Comparison of ENCODE assay signal across 8 mouse cellular contexts in the genomic region with DNA sequence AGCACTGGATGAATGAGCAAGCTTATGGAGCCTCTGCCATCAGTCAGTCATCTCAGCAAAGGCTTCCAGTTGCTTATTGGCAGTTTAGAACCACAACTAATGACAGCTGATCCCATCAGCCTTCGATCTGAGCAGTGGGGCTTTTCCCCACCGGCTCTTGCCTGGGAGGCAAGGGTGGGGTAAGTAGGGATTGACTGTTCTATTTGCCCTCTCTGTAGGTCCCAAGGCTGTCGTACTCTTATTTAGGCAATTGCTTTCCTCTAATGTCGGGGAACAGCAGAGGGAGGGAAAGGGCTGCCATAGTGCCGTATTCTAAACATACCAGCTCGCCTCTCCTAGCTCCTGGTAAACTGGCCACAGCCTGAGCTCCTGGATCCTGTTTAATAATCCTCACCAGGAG. TPM values are rescaled to one million over a fixed set of nuclear protein-coding genes. Genes with fewer than 3 reads are reported as not detected.
DNase-seq lines count a peak whose midpoint lies in the region; ATAC-seq and TF ChIP-seq lines count a peak whose summit lies in the region.

Gene Oser1 (minus strand): TSS at position 101 of the 400 bp plus-strand sequence.

- DNase-seq in lung, postnatal 0 days (ENCODE audit: low spot score) = no peak
- DNase-seq in lung, postnatal 4 days = no peak
- DNase-seq in heart, postnatal 0 days (ENCODE audit: low spot score) = no peak
- no peak for DNase-seq in left cerebral cortex, postnatal 4 days
- no peak for DNase-seq in cerebellum, adult 9-11 months
- no peak for DNase-seq in ovary, postnatal 10 days (ENCODE audit: low spot score)

- H3K4me2 ChIP-seq in lung, postnatal 0 days (replicated peaks; ENCODE audit: low read depth, low read length) = no peak within 1 kb of the TSS
- H3K4me2 ChIP-seq in heart, postnatal 0 days (ENCODE audit: low read depth, low read length) = no peak within 1 kb of the TSS
- no peak within 1 kb of the TSS for H3K4me2 ChIP-seq in neural tube, embryonic 15.5 days

- H3K4me3 ChIP-seq in lung, postnatal 0 days (ENCODE audit: low read depth, low read length) = no peak within 1 kb of the TSS
- H3K4me3 ChIP-seq in heart, postnatal 0 days (ENCODE audit: low read depth, low read length) = no peak within 1 kb of the TSS
- H3K4me3 ChIP-seq in neural tube, embryonic 15.5 days (replicated peaks) = no peak within 1 kb of the TSS

- H3K9me3 ChIP-seq in lung, postnatal 0 days (ENCODE audit: low read length) = no peaks in the 10 kb centered on the region
- H3K9me3 ChIP-seq in heart, postnatal 0 days (replicated peaks; ENCODE audit: control insufficient read depth, low read length) = no peaks in the 10 kb centered on the region
- no peaks in the 10 kb centered on the region for H3K9me3 ChIP-seq in neural tube, embryonic 15.5 days (replicated peaks)

- no peaks in the 10 kb centered on the region for H3K27me3 ChIP-seq in lung, postnatal 0 days (replicated peaks; ENCODE audit: insufficient read depth, low read length)
- no peaks in the 10 kb centered on the region for H3K27me3 ChIP-seq in heart, postnatal 0 days (ENCODE audit: control insufficient read depth, insufficient read depth, low read length)
- no peaks in the 10 kb centered on the region for H3K27me3 ChIP-seq in neural tube, embryonic 15.5 days (replicated peaks)

- ATAC-seq in lung, postnatal 0 days = no peak
- no peak for ATAC-seq in erythroblast, adult 5-6 weeks (replicated peaks; ENCODE audit: low FRiP score, poor library complexity, severe bottlenecking)
- no peak for ATAC-seq in heart, postnatal 0 days (ENCODE audit: insufficient read depth, low read depth)
- no peak for ATAC-seq in neural tube, embryonic 15.5 days (ENCODE audit: low FRiP score)

- H3K27ac ChIP-seq in lung, postnatal 0 days (ENCODE audit: low read length) = no peak within 1 kb of the TSS
- no peak within 1 kb of the TSS for H3K27ac ChIP-seq in heart, postnatal 0 days (ENCODE audit: low read depth)
- no peak within 1 kb of the TSS for H3K27ac ChIP-seq in neural tube, embryonic 15.5 days (replicated peaks)

- H3K36me3 ChIP-seq in lung, postnatal 0 days (ENCODE audit: insufficient read depth, low read length) = no peaks in the 10 kb centered on the region
- H3K36me3 ChIP-seq in heart, postnatal 0 days (replicated peaks; ENCODE audit: control insufficient read depth, insufficient read depth, low read length) = 0 out of 2 replicates have a peak, but pooled peaks cover 8% of the 10 kb centered on the region
- 0 out of 2 replicates have a peak, but pooled peaks cover 5% of the 10 kb centered on the region for H3K36me3 ChIP-seq in neural tube, embryonic 15.5 days

- WGBS in lung, postnatal 0 days = 74% methylated on average over 6 of the region's 6 CpGs
- WGBS in heart, postnatal 0 days = 75% methylated on average over 6 of the region's 6 CpGs
- 82% methylated on average over 6 of the region's 6 CpGs for WGBS in neural tube, embryonic 15.5 days

- no peak for TF ChIP-seq EP300 in lung, postnatal 0 days (IDR thresholded peaks at IDR 0.05)
- no peak for TF ChIP-seq EP300 in heart, postnatal 0 days (IDR thresholded peaks at IDR 0.05; ENCODE audit: low read depth)

- H3K9ac ChIP-seq in lung, postnatal 0 days (replicated peaks; ENCODE audit: low read depth) = no peak within 1 kb of the TSS
- no peak within 1 kb of the TSS for H3K9ac ChIP-seq in heart, postnatal 0 days (replicated peaks; ENCODE audit: low read depth, low read length)
- no peak within 1 kb of the TSS for H3K9ac ChIP-seq in neural tube, embryonic 15.5 days (replicated peaks)

- H3K4me1 ChIP-seq in lung, postnatal 0 days (ENCODE audit: insufficient read depth, low read depth, low read length) = peaks cover 4% of the 10 kb centered on the region; the same call in 1 of the 2 replicates
- H3K4me1 ChIP-seq in heart, postnatal 0 days (ENCODE audit: control insufficient read depth, insufficient read depth) = peaks cover 11% of the 10 kb centered on the region; the same call in 1 of the 2 replicates
- peaks cover 15% of the 10 kb centered on the region for H3K4me1 ChIP-seq in neural tube, embryonic 15.5 days

- intact Hi-C loops in left cerebral cortex, postnatal 4 days (cut with DNase I) = no loop called here

- no peak for TF ChIP-seq CTCF in lung, postnatal 0 days (IDR thresholded peaks at IDR 0.05)
- TF ChIP-seq CTCF in heart, postnatal 0 days (IDR thresholded peaks at IDR 0.05; ENCODE audit: low read depth) = no peak

RNA-seq across cellular contexts. Expression of gene Oser1, which starts in this region (rescaled TPM):
- polyA plus RNA-seq in lung, postnatal 0 days (2015; fragmentation: Nextera tagmentation; extraction: Ambion mirVana) = 73.8 and 74.6 TPM in 2 replicates
- 15.5 and 27.5 TPM in 2 replicates for total RNA-seq in erythroblast, adult 5-6 weeks (2015; ENCODE audit: low replicate concordance)
- total RNA-seq in erythroblast, adult 5-6 weeks (2017; ENCODE audit: low replicate concordance) = 21.6 and 26.3 TPM in 2 replicates
- total RNA-seq in heart, postnatal 0 days (2014; rRNA removed; ENCODE audit: low replicate concordance) = 23.8 and 28.9 TPM in 2 replicates
- polyA plus RNA-seq in heart, postnatal 0 days (2015; fragmentation: Nextera tagmentation; extraction: Ambion mirVana) = 41.4 and 45.1 TPM in 2 replicates
- total RNA-seq in left cerebral cortex, postnatal 4 days (2021) = 10 to 100 TPM; 23.3 to 23.7 TPM
- 72.6 and 82.1 TPM in 2 replicates for polyA plus RNA-seq in neural tube, embryonic 15.5 days (2015; fragmentation: Nextera tagmentation; extraction: Ambion mirVana)
